Mouse (Mus musculus) forebrain, embryonic 11.5 days (tissue): ENCODE results near the gene Camk1d. TPM values are rescaled to one million over a fixed set of nuclear protein-coding genes. Genes with fewer than 3 reads are reported as not detected.
"Not testable (repeated sequence)": the region's sequence is repeated elsewhere in the genome, so short reads cannot be mapped to it uniquely, and the experiment has no call there.

Source experiments
- ATAC-seq: fragments of 200-750 bp; cut with Nextera tagmentation; replicated peaks from 2 replicates; pipeline ENCODE4 v1.8.0; 2017; ENCODE audit warnings: moderate TSS enrichment; ENCODE audit not compliant: low FRiP score
- DNase-seq: peaks from one replicate; pipeline ENCODE4 v3.0.0-alpha.2; 2017; ENCODE audit warnings: low spot score
- H3K27ac ChIP-seq: fragments of 300-500 bp; sonication (generic); 2 replicates; pipeline ENCODE4 v1.5.1; 2014; ENCODE audit warnings: low read depth, low read length
- H3K27me3 ChIP-seq: fragments of 300-500 bp; sonication (generic); 2 replicates; pipeline ENCODE4 v1.6.1; 2014; ENCODE audit warnings: mild to moderate bottlenecking, low read length, mixed read lengths; ENCODE audit not compliant: control insufficient read depth, insufficient read depth
- H3K36me3 ChIP-seq: fragments of 300-500 bp; sonication (generic); 2 replicates; pipeline ENCODE4 v1.6.1; 2014; ENCODE audit warnings: mild to moderate bottlenecking, low read length, moderate library complexity, mixed read lengths; ENCODE audit not compliant: control insufficient read depth, insufficient read depth
- H3K4me1 ChIP-seq: fragments of 300-500 bp; sonication (generic); replicated peaks from 2 replicates; pipeline ENCODE4 v1.6.1; 2014; ENCODE audit warnings: low read length, mixed read lengths; ENCODE audit not compliant: control insufficient read depth, insufficient read depth
- H3K4me2 ChIP-seq: fragments of 300-500 bp; sonication (generic); 2 replicates; pipeline ENCODE4 v1.6.1; 2014; ENCODE audit warnings: low read depth, mild to moderate bottlenecking, low read length, moderate library complexity, mixed read lengths; ENCODE audit not compliant: severe bottlenecking
- H3K4me3 ChIP-seq: fragments of 300-500 bp; sonication (generic); 2 replicates; pipeline ENCODE4 v1.5.1; 2014; ENCODE audit warnings: low read depth, low read length
- H3K9ac ChIP-seq: fragments of 300-500 bp; sonication (generic); 2 replicates; pipeline ENCODE4 v1.6.1; 2014; ENCODE audit warnings: low read length
- H3K9me3 ChIP-seq: fragments of 300-500 bp; sonication (generic); 2 replicates; pipeline ENCODE4 v1.6.1; 2016; ENCODE audit warnings: low read length, mixed read lengths; ENCODE audit not compliant: control insufficient read depth
- WGBS: fragments of 180-500 bp; shearing (Covaris S2); extraction: QIAGEN DNeasy Blood & Tissue Kit; methylation state at CpG from one replicate; pipeline ENCODE4 v1.1.7; 2014; 5-methylcytosine and 5-hydroxymethylcytosine counted together
- polyA plus RNA-seq: library from polyadenylated mRNA; unstranded; fragments of >200 nt; fragmentation: Nextera tagmentation; extraction: Ambion mirVana; gene quantifications from 2 replicates; pipeline ENCODE4 v1.2.1, GENCODE M21; 2014

Gene Camk1d
- polyA plus RNA-seq, 1 experiment from 2014 or later = 2.2 TPM

DNA sequence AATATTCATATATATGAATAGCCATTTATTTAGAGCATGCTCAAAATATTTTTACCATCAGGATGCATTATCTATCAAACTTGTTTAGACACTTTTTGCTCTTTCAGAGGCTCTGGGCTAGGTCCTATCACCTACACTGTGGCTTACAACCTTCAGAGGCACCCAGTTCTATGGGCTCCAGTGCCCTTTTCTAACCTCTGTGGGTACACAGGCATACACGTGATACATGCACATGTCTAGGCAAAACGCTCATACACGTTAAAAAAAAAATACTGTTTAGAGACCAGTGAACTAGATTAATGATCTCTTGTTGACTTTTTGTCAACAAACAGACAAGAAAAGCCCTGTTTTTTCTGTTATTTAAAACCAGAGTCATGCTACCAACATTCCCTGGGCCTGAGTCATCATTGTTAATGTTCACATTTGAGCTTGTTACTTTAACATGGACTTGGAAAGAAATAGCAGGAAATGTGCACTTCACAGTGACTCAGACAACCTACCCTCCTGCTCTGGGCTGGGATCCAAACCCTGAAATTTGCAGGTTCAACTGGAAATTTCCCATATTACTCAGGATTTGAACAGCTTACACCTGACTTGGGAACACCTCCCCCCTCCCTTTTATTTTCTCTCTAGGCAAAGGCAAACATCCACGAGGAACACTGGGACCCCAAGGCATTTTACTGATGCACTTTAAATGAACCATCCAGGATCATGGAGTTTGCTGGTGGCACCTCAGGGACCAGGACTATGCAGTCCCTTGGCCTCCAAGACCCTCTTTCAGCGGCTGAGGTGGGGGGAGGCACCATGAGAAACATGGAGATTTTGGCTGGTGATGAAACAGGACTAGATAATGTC lies 427.9 kb downstream of the Camk1d start:
- ATAC-seq = no peak
- no peak overlapping the region for H3K9ac ChIP-seq
- no peaks in the 10 kb centered on the region for H3K9me3 ChIP-seq
- H3K27ac ChIP-seq = no peak overlapping the region
- no peak for DNase-seq
- H3K4me1 ChIP-seq = no peaks in the 10 kb centered on the region
- H3K4me2 ChIP-seq = no peak overlapping the region
- WGBS = 88% methylated on average over 5 of the region's 5 CpGs
- no peak overlapping the region for H3K4me3 ChIP-seq
- no peaks in the 10 kb centered on the region for H3K27me3 ChIP-seq
- no peaks in the 10 kb centered on the region for H3K36me3 ChIP-seq

DNA sequence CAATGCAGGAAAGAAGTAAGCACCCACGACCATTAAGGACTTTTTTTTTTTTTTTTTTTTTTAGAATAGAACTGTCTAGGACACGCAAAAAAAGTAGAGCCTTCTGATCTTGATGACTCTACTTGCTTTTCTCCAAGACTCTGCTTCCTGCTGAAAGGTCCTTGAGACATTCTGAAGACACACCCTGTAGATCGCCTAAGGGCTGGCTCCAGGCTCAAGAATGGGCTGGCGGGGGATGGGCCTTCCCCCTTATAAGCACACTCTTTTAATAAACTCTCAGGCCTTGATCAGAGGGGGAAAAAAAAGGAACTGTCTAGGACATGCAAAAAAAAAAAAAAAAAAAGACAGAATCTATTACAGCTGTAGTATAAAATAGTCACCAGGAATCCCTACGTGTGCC lies 430.0 kb downstream of the Camk1d start:
- Histone ChIP-seq H3K36me3 (no peaks in the 10 kb centered on the region), H3K27me3 (no peaks in the 10 kb centered on the region), H3K4me1 (no peaks in the 10 kb centered on the region), H3K9me3 (no peaks in the 10 kb centered on the region), H3K4me3 (no peak overlapping the region), H3K27ac (no peak overlapping the region), H3K4me2 (no peak overlapping the region), H3K9ac (no peak overlapping the region)
- ATAC-seq = no peak
- WGBS = 84% methylated on average over 5 of the region's 5 CpGs
- DNase-seq = no peak

DNA sequence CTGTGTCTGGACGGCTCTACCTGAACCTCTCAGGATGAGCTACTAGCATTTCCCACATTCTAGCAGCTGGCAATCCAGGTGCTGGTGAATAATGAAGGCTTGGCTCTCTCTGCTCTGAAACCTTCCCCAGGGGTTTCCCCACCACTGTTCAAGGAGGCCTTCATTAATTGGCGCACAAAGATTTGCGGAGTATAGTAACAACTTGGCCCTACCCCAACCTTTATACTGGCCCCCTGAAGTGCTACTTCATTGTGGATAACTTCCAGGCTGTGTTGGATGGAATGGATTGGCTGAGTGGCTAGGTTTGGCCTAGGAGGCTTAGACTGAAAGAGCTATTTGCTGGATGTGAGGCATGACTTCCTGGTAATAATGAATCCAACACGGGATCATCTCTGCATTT lies 431.7 kb downstream of the Camk1d start:
- H3K27me3 ChIP-seq = no peaks in the 10 kb centered on the region
- ATAC-seq (no peak), DNase-seq (no peak)
- H3K4me2 ChIP-seq = no peak overlapping the region
- no peak overlapping the region for H3K27ac ChIP-seq
- H3K4me3 ChIP-seq = no peak overlapping the region
- H3K4me1 ChIP-seq = no peaks in the 10 kb centered on the region
- no peaks in the 10 kb centered on the region for H3K9me3 ChIP-seq
- WGBS = 81% methylated on average over 4 of the region's 4 CpGs
- H3K36me3 ChIP-seq = no peaks in the 10 kb centered on the region
- H3K9ac ChIP-seq = no peak overlapping the region

DNA sequence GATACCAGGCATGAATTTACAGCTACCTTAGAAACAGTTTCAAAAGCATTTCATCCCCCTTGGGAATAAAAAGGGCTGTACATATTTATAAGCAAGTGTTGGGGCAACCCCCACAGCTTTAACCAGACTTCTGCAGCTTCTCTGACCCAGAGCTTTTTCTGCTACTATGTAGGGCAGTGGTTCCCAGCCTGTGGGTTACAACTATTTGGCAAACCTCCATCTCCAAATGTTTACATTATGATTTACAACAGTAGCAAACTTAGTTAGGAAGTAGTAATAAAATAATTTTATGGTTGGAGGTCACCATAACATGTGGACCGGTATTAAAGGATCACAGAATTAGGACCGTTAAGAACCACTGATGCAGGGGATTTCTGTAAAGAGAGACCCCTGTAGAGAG lies 446.3 kb downstream of the Camk1d start:
- no peak for ATAC-seq

DNA sequence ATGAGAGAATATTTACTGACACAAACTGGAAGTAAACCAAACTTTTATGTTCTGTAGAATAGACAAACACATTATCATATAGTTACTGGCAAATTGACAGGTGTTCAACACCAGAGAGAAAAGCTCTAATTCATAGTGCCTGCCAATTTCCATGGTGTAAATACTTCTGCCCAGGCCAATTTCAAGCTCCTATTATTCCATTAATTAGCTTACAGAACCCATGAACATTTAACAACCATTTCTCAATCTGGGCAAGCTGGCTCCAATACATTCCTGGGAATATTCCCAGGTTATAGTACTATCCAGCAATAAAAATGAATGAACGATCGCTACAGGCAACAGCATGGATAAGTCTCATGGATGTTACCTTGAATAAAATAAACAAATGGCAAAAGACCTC lies 452.0 kb downstream of the Camk1d start:
- no peak for DNase-seq
- Histone ChIP-seq H3K27ac (no peak overlapping the region), H3K4me3 (no peak overlapping the region), H3K4me1 (no peaks in the 10 kb centered on the region), H3K36me3 (no peaks in the 10 kb centered on the region), H3K27me3 (no peaks in the 10 kb centered on the region), H3K9ac (no peak overlapping the region), H3K9me3 (no peaks in the 10 kb centered on the region), H3K4me2 (no peak overlapping the region)
- 93% methylated on average over 2 of the region's 2 CpGs for WGBS
- ATAC-seq = no peak

More for the DNA sequence above, 446.3 kb downstream of the Camk1d start:
- H3K4me2 ChIP-seq = no peak overlapping the region
- H3K4me3 ChIP-seq = no peak overlapping the region
- DNase-seq = no peak
- no peaks in the 10 kb centered on the region for H3K27me3 ChIP-seq
- 79% methylated on average over 2 of the region's 2 CpGs for WGBS
- H3K27ac ChIP-seq = no peak overlapping the region
- H3K9me3 ChIP-seq = no peaks in the 10 kb centered on the region
- no peaks in the 10 kb centered on the region for H3K36me3 ChIP-seq
- H3K9ac ChIP-seq = no peak overlapping the region
- no peaks in the 10 kb centered on the region for H3K4me1 ChIP-seq

DNA sequence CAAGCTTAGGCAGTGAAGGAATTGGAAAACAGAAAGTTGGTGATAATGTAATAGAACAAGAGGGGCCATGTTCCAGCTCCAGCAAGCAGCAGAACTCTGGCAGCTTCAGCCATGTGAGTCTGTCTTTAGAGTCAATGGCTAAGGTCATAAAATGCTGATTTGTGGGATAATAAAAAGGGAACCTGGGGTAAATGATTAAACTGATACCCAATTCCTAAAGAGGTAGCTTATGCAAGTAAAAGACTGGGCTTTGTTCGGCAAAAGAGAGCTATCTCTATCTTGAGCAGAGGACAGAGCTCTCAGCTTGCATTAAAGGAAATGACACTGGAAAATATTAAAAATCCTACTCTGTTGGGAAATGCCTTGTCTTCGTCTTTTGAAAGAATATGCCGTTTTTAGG lies 456.1 kb downstream of the Camk1d start:
- WGBS = 86% methylated on average over 3 of the region's 3 CpGs
- Histone ChIP-seq H3K4me3 (no peak overlapping the region), H3K27me3 (no peaks in the 10 kb centered on the region), H3K9ac (no peak overlapping the region), H3K4me1 (no peaks in the 10 kb centered on the region), H3K4me2 (no peak overlapping the region), H3K36me3 (no peaks in the 10 kb centered on the region), H3K27ac (no peak overlapping the region), H3K9me3 (no peaks in the 10 kb centered on the region)
- no peak for DNase-seq
- ATAC-seq = no peak

DNA sequence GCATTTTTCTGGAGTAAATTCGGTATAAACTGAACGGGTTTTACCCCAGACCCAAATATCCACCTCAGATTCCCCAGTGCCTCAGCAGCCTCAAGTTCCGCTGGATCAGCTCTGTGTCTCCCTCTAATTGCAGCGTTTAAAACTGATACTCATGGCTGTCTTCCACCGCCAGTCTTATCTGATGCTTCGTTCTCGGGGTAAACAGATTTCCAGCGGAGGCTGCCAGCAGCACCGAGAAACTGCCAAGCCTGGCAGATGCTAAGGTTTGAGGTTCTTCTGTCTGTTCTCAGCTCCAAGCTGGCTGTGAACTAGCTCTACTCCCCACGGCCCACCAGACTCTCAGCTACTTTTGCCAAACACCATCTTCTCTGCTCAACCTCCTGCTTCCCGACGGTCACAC lies 464.3 kb downstream of the Camk1d start:
- no peaks in the 10 kb centered on the region for H3K36me3 ChIP-seq
- H3K4me1 ChIP-seq = no peaks in the 10 kb centered on the region
- no peak for ATAC-seq
- no peak overlapping the region for H3K4me3 ChIP-seq
- no peak for DNase-seq
- no peak overlapping the region for H3K27ac ChIP-seq
- WGBS = 83% methylated on average over 12 of the region's 12 CpGs
- H3K4me2 ChIP-seq = no peak overlapping the region
- H3K9me3 ChIP-seq = no peaks in the 10 kb centered on the region
- H3K27me3 ChIP-seq = no peaks in the 10 kb centered on the region
- no peak overlapping the region for H3K9ac ChIP-seq

DNA sequence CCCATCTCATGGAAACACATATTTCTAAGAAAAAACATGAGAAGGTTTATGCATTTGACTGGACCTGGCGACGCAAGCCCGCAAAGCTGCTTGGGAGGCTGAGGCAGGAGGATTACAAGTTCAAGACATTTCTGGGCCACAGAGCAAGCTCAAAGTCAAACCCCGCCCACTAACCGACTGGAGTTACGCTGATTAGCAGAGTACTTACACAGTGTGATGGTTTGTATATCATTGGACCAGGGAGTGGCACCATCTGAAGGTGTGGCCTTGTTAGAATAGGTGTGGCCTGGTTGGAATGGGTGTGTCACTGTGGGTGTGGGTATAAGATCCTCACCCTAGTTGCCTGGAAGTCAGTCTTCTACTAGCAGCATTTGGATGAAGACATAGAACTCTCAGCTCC lies 465.1 kb downstream of the Camk1d start:
- ATAC-seq = not testable (repeated sequence)

More for the DNA sequence above, 465.1 kb downstream of the Camk1d start:
- H3K4me2 ChIP-seq, H3K27ac ChIP-seq, H3K4me3 ChIP-seq, H3K9me3 ChIP-seq, H3K9ac ChIP-seq, H3K36me3 ChIP-seq, H3K27me3 ChIP-seq, H3K4me1 ChIP-seq, DNase-seq: not testable (repeated sequence)
- 92% methylated on average over 6 of the region's 6 CpGs for WGBS
